Mouse (Mus musculus) retina, postnatal 1 day (tissue): Measurements from ENCODE around the gene Grk2.
A peak's percentile ranks its signal among the peaks of the same experiment; 100 is the strongest.

ENCODE experiments used
- DNase-seq: peaks from one replicate; pipeline ENCODE4 v3.0.0-alpha.2; 2012

The Grk2 gene

GRCm38 (mm10) chr19:4306190-4306577 lies at the start of gene Grk2:
Gene Grk2 (minus strand): TSS chr19:4306222.
- DNase-seq = peak; percentile 81

DNA sequence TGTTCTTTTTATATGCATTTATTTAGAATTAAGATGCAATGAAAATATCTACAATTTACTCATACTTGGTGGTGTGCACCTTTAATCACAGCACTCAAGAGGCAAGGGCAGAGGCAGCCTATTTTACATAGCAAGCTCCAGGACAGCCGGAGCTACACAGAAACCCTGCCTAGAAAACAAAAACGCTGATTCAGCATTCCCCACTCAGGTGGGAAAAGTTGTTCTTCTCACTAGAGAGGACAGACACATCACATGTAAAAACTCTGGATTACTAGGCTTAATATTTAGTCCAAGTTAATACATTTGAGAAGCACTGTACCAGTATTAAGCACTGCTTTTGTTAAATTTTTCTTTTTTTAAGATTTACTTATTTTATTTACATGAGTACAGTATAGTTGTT lies 43.4 kb upstream of the Grk2 start:
- no peak for DNase-seq

DNA sequence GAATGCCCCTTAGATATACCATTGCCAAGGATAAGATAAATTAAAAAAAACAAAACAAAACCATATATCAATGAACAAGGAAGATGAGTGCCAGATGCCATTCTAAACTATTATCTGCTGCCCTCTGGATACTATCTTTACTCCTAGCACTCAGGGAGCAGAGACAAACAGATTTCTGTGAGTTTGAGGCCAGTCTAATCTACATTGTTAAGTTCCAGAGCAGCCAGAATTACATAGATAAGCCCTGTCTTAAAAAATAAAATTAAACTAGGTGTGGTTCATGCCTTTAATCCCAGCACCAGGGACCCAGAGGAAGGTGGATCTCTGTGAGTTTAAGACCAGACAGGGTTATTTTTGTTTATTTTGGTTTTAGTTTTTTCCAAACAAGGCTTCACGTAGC lies 40.5 kb upstream of the Grk2 start:
- no peak for DNase-seq

DNA sequence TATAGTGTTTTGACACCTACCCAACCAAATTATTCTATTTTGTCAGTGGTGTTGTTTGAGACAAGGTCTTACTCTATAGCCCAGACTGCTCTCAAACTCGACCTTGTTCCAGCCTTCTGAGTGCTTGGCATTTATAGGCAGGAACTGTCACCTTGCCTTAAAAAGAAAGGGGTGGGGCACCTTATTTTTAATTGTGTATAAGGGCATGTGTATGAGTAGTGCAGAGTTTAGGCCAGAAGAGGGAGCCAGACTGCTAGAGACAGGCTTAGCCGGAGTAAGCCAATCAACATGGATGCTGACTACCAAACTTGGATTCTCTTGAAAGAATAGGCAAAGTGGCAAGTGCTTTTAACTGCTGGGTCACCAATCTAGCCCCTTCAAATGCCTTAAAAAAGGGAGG lies 32.1 kb upstream of the Grk2 start:
- peak; percentile 79 for DNase-seq

GRCm38 (mm10) chr19:4333791-4334190 lies 27.8 kb upstream of the Grk2 start:
- peak; percentile 97 for DNase-seq

- no peak for DNase-seq
Observed at GRCm38 (mm10) chr19:4333100-4333775, 27.2 kb upstream of the Grk2 start.

- peak; percentile 29 for DNase-seq
Observed at GRCm38 (mm10) chr19:4332653-4333052, 26.6 kb upstream of the Grk2 start.

- no peak for DNase-seq
Observed at GRCm38 (mm10) chr19:4331273-4331672, 25.3 kb upstream of the Grk2 start.

GRCm38 (mm10) chr19:4330603-4331002 lies 24.6 kb upstream of the Grk2 start:
- no peak for DNase-seq

DNA sequence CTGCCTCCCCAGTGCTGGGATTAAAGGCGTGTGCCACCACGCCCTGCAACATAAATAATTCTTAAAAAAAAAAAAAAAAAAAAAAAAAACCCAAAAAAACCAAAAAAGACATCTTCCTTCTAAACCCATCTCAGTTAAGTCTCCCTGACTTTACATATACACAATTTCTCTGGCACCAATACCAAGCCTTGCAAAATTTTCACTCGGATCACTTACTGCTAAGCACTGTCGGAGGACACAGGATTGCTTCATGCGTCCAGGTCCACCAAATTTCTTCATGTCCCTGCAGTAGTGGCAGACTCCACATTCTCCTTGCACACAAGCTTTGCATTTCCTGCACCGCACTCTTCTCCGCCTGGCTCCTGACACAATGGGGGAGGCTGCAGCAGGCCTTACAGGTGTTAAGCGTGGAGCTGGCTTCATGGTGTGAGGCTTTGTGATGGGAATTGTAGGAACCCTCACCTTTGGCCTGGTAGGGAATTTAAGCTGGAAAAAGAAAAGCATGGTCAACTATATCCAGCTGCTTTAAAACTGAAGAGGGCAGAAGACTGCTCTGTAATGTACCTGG lies 22.8 kb upstream of the Grk2 start:
- no peak for DNase-seq

DNA sequence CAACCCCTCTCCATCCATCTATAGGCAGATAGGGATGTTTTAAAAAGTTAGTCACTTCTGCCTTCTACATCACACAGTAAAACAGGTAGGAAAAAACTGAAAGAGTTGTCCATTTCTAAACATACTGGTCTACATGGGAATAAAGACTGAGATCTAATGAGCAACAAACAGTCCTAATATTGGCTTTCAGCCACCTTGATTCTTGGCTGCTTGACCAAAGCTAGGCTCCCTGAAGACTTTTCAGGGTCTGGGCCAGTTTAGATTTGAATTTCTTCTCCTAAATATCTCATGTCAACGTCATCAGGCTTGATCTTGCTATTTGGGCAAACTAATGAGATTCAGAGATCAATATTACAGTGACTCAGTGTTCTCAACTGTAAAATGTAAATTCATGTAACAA lies 20.9 kb upstream of the Grk2 start:
- DNase-seq = no peak

- DNase-seq = no peak
Observed at GRCm38 (mm10) chr19:4326106-4326505, 20.1 kb upstream of the Grk2 start.

DNA sequence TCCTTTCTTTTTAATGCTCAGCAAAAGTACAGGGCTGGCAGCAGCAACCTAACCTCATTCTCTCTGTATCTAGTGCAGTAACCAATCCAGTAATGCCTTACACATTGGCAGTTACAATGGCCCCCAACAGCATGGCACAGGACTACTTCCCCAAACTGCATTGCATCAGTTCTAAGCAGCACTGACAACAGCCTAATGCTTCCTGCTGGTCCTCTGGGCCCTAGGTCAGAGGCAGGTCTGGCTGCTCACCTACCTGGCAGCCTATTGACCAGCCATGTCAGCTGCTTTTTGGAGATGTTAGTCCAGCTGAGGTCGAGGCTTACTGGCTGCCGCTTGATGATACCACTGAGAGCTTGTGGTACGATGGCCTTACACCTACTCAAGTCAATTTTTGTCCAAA lies 16.1 kb upstream of the Grk2 start:
- DNase-seq = no peak

DNA sequence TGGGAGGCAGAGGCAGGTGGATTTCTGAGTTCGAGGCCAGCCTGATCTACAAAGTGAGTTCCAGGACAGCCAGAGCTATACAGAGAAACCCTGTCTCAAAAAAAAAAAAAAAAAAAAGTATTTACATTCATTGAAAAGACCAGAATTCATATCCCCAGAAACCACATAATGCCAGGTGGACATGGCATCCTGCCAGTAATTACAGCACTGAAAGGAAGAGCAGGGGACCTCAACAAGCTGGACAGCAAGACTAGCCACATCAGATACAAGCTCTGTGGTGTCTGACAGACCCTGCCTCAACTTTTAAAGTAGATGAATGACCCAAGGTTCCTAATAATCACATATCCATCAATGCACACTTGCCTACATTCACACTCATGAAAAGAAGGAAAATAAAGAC lies 15.6 kb upstream of the Grk2 start:
- DNase-seq = no peak

GRCm38 (mm10) chr19:4319272-4319671 lies 13.2 kb upstream of the Grk2 start:
- no peak for DNase-seq

DNA sequence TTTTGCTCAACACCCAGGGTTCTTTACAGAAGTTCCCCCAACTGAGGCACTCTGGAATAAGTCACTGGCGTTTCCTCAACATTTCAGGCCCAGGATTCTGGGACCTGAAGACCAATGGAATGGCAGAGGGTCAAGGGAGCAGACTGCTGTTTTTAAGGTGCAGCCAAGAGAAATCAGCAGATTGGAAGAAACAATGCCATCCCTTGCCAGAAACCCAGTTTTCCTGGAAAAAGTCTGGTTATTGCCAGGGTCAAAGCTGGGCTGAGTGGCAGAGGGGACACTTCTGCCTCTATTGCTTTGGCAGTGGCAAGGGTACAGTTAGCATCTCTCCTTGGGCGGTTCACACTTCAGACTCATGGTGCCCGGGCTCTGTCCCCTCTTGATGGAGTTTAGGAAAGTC lies 11.2 kb upstream of the Grk2 start:
- DNase-seq = no peak

- peak; percentile 56 for DNase-seq
Observed at GRCm38 (mm10) chr19:4315223-4315944, 9.4 kb upstream of the Grk2 start.

- peak; percentile 86 for DNase-seq
Observed at GRCm38 (mm10) chr19:4309776-4310185, 3.8 kb upstream of the Grk2 start.

- DNase-seq = no peak
Observed at GRCm38 (mm10) chr19:4309302-4309701, 3.3 kb upstream of the Grk2 start.

DNA sequence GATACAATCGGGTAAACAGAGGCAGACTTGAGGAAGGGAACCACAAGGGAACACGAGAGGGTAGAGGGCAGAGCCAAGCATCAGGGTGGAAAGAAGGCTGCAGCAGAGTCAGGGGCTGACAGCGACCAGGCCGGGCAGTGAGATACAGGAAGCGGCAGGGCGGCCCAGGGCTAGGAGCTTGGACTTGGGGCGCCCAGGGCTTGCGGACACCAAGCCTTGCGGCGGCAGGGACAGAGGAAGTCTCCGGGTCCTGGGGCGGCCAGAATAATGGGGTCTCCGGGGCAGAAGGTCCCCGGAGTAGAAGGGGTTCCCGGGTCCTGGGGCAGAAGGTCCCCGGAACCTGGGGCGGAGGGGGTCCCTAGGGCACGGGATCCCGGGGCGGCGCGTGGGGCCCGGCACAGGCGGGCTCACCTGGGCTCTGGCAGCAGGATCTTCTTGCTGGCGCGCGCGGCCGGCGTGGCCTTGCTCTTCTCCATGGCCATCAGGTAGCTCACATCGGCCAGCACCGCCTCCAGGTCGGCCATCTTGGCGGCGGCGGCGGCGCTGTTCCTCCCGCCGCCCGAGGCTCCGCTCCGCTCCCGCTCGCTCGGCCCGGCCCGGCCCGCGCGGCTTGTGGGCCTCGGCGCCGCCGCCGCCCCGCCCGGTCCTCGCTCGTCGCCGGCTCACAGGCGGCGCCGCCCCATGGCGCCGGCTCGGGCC lies 382 bp downstream of the Grk2 start:
- DNase-seq = peak; percentile 71

GRCm38 (mm10) chr19:4304871-4305321 lies 1.1 kb downstream of the Grk2 start:
- no peak for DNase-seq

- DNase-seq = no peak
Observed at GRCm38 (mm10) chr19:4304251-4304821, 1.7 kb downstream of the Grk2 start.

DNA sequence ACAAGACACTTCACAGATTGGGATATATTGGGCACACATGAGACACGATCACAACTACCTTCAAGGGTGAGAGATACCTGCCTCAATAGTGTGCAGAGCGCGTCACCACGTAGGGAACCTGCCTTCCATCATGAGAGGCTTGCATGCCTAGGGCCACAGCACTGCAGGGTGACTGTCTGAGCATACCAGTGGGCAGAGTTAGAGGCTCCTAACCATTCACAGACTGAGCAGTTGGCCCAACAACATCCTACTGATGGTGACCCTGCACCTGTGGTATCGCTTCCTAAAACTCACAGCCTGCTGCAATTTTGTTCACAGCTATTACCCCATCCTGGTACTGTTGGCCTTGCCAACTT lies 2.4 kb downstream of the Grk2 start:
- DNase-seq = no peak
